Mouse (Mus musculus) hindbrain, embryonic 16.5 days (tissue): ENCODE measurements around the gene Ryr1. TPM values are rescaled to one million over a fixed set of nuclear protein-coding genes. Genes with fewer than 3 reads are reported as not detected.
A peak's percentile ranks its signal among the peaks of the same experiment; 100 is the strongest.

Experiments used
- ATAC-seq: fragments of 200-750 bp; cut with Nextera tagmentation; 2 replicates; pipeline ENCODE4 v1.8.0; 2017; ENCODE audit warnings: moderate TSS enrichment, moderate library complexity
- H3K27ac ChIP-seq: fragments of 300-500 bp; sonication (generic); 2 replicates; pipeline ENCODE4 v1.5.1; 2014; ENCODE audit warnings: low read depth, mild to moderate bottlenecking, control low read depth, low read length, moderate library complexity
- H3K27me3 ChIP-seq: fragments of 300-500 bp; sonication (generic); replicated peaks from 2 replicates; pipeline ENCODE4 v1.6.1; 2014; ENCODE audit warnings: low read length; ENCODE audit not compliant: control insufficient read depth, insufficient read depth
- H3K36me3 ChIP-seq: fragments of 300-500 bp; sonication (generic); 2 replicates; pipeline ENCODE4 v1.6.1; 2014; ENCODE audit warnings: mild to moderate bottlenecking, low read length, moderate library complexity, mixed read lengths; ENCODE audit not compliant: control insufficient read depth, insufficient read depth
- H3K4me1 ChIP-seq: fragments of 300-500 bp; sonication (generic); 2 replicates; pipeline ENCODE4 v1.6.1; 2014; ENCODE audit warnings: low read depth, low read length; ENCODE audit not compliant: control insufficient read depth, insufficient read depth
- H3K4me2 ChIP-seq: fragments of 300-500 bp; sonication (generic); 2 replicates; pipeline ENCODE4 v1.6.1; 2014; ENCODE audit warnings: mild to moderate bottlenecking, low read length, control low read depth, moderate library complexity
- H3K4me3 ChIP-seq: fragments of 300-500 bp; sonication (generic); 2 replicates; pipeline ENCODE4 v1.5.1; 2014; ENCODE audit warnings: mild to moderate bottlenecking, low read length, control low read depth, moderate library complexity
- H3K9ac ChIP-seq: fragments of 300-500 bp; sonication (generic); 2 replicates; pipeline ENCODE4 v1.6.1; 2014; ENCODE audit warnings: low read depth, mild to moderate bottlenecking, control low read depth, low read length, moderate library complexity
- H3K9me3 ChIP-seq: fragments of 300-500 bp; sonication (generic); 2 replicates; pipeline ENCODE4 v1.6.1; 2014; ENCODE audit warnings: mild to moderate bottlenecking, low read length, moderate library complexity; ENCODE audit not compliant: control insufficient read depth
- WGBS: fragments of 180-500 bp; shearing (Covaris S2); extraction: QIAGEN DNeasy Blood & Tissue Kit; methylation state at CpG from one replicate; pipeline ENCODE4 v1.1.7; 2014; 5-methylcytosine and 5-hydroxymethylcytosine counted together
- polyA plus RNA-seq: library from polyadenylated mRNA; unstranded; fragments of >200 nt; fragmentation: Nextera tagmentation; extraction: Ambion mirVana; gene quantifications from 2 replicates; pipeline ENCODE4 v1.2.1, GENCODE M21; 2015

Ryr1 gene
- polyA plus RNA-seq, 1 experiment from 2014 or later: 9.2 TPM

GRCm38 (mm10) chr7:29126173-29126915 lies 1.4 kb upstream of the Ryr1 start:
- Histone ChIP-seq H3K4me1 (peaks cover 7% of the 10 kb centered on the region), H3K36me3 (no peaks in the 10 kb centered on the region), H3K27ac (no peak overlapping the region), H3K27me3 (peaks cover 3% of the 10 kb centered on the region), H3K9me3 (no peaks in the 10 kb centered on the region), H3K9ac (no peak overlapping the region), H3K4me2 (no peak overlapping the region), H3K4me3 (no peak overlapping the region)
- 36% methylated on average over 7 of the region's 7 CpGs for WGBS
- ATAC-seq: no peak

- Histone ChIP-seq H3K9me3 (no peaks in the 10 kb centered on the region), H3K36me3 (no peaks in the 10 kb centered on the region), H3K27me3 (peaks cover 3% of the 10 kb centered on the region), H3K4me2 (no peak overlapping the region), H3K4me3 (no peak overlapping the region), H3K27ac (no peak overlapping the region), H3K9ac (no peak overlapping the region), H3K4me1 (peaks cover 7% of the 10 kb centered on the region)
- WGBS: 45% methylated on average over 5 of the region's 5 CpGs
- ATAC-seq: no peak
Observed at GRCm38 (mm10) chr7:29123531-29124358, 1.2 kb downstream of the Ryr1 start.

- 92% methylated on average over 9 of the region's 9 CpGs for WGBS
- H3K9me3 ChIP-seq: no peaks in the 10 kb centered on the region
- no peak overlapping the region for H3K4me2 ChIP-seq
- H3K4me3 ChIP-seq: no peak overlapping the region
- H3K27me3 ChIP-seq: peaks cover 3% of the 10 kb centered on the region
- no peak overlapping the region for H3K9ac ChIP-seq
- peaks cover 7% of the 10 kb centered on the region for H3K4me1 ChIP-seq
- no peak overlapping the region for H3K27ac ChIP-seq
- H3K36me3 ChIP-seq: no peaks in the 10 kb centered on the region
- no peak for ATAC-seq
Observed at GRCm38 (mm10) chr7:29122821-29123220, 2.2 kb downstream of the Ryr1 start.

- Histone ChIP-seq H3K27me3 (no peaks in the 10 kb centered on the region; the same call in 1 of the 2 replicates), H3K9ac (no peak overlapping the region), H3K36me3 (no peaks in the 10 kb centered on the region), H3K4me2 (no peak overlapping the region), H3K27ac (no peak overlapping the region), H3K4me1 (0 out of 2 replicates have a peak, but pooled peaks cover under 1% of the 10 kb centered on the region), H3K9me3 (no peaks in the 10 kb centered on the region), H3K4me3 (no peak overlapping the region)
- WGBS: 72% methylated on average over 1 of the region's 1 CpGs
- no peak for ATAC-seq
Observed at GRCm38 (mm10) chr7:29119526-29119925, 5.5 kb downstream of the Ryr1 start.

- no peak overlapping the region for H3K4me3 ChIP-seq
- H3K4me1 ChIP-seq: no peaks in the 10 kb centered on the region
- 0 out of 2 replicates have a peak overlapping the region, but pooled peaks have one; percentile 3 for H3K4me2 ChIP-seq
- no peak overlapping the region for H3K9ac ChIP-seq
- 15% methylated on average over 18 of the region's 18 CpGs for WGBS
- H3K9me3 ChIP-seq: no peaks in the 10 kb centered on the region
- no peak for ATAC-seq
- no peak overlapping the region for H3K27ac ChIP-seq
- H3K27me3 ChIP-seq: no peaks in the 10 kb centered on the region
- H3K36me3 ChIP-seq: no peaks in the 10 kb centered on the region
Observed at GRCm38 (mm10) chr7:29118142-29118851, 6.7 kb downstream of the Ryr1 start.

GRCm38 (mm10) chr7:29108992-29109955 lies 15.7 kb downstream of the Ryr1 start:
- no peaks in the 10 kb centered on the region for H3K36me3 ChIP-seq
- peak overlapping the region; percentile 50 for H3K4me2 ChIP-seq
- H3K9ac ChIP-seq: peak overlapping the region; percentile 3
- H3K4me1 ChIP-seq: no peaks in the 10 kb centered on the region
- H3K4me3 ChIP-seq: peak overlapping the region; percentile 17
- 29% methylated on average over 38 of the region's 38 CpGs for WGBS
- ATAC-seq: 0 out of 2 replicates have a peak, but pooled peaks have one; percentile 56
- H3K27me3 ChIP-seq: no peaks in the 10 kb centered on the region
- no peaks in the 10 kb centered on the region; the same call in 1 of the 2 replicates for H3K9me3 ChIP-seq
- no peak overlapping the region for H3K27ac ChIP-seq

- H3K36me3 ChIP-seq: no peaks in the 10 kb centered on the region
- no peaks in the 10 kb centered on the region; the same call in 1 of the 2 replicates for H3K9me3 ChIP-seq
- H3K27ac ChIP-seq: no peak overlapping the region
- no peaks in the 10 kb centered on the region for H3K27me3 ChIP-seq
- no peak overlapping the region for H3K4me3 ChIP-seq
- no peak for ATAC-seq
- WGBS: 93% methylated on average over 12 of the region's 12 CpGs
- H3K4me1 ChIP-seq: no peaks in the 10 kb centered on the region
- no peak overlapping the region for H3K9ac ChIP-seq
- H3K4me2 ChIP-seq: no peak overlapping the region
Observed at GRCm38 (mm10) chr7:29101286-29102017, 23.5 kb downstream of the Ryr1 start.

- no peaks in the 10 kb centered on the region for H3K36me3 ChIP-seq
- H3K9me3 ChIP-seq: no peaks in the 10 kb centered on the region
- no peak overlapping the region for H3K4me3 ChIP-seq
- H3K4me1 ChIP-seq: no peaks in the 10 kb centered on the region
- H3K9ac ChIP-seq: no peak overlapping the region
- no peak overlapping the region for H3K4me2 ChIP-seq
- WGBS: 87% methylated on average over 16 of the region's 16 CpGs
- ATAC-seq: no peak
- no peaks in the 10 kb centered on the region for H3K27me3 ChIP-seq
- H3K27ac ChIP-seq: no peak overlapping the region
Observed at GRCm38 (mm10) chr7:29097131-29097530, 27.8 kb downstream of the Ryr1 start.
